Mouse (Mus musculus): ENCODE results near the gene Jag2. TPM values are rescaled to one million over a fixed set of nuclear protein-coding genes. Genes with fewer than 3 reads are reported as not detected.

Gene Jag2
- total RNA-seq, 2 experiments from 2014 or later, result 42.6 to 44.2 TPM

GRCm38 (mm10) chr12:112869783-112870204, 59.8 kb downstream of the Jag2 start:
- no peak for DNase-seq (ENCODE audit: low spot score in 2 of 2)

GRCm38 (mm10) chr12:112868178-112869087, 61.1 kb downstream of the Jag2 start, which contains the start of gene Gpr132:
TSS of gene Gpr132 (minus strand) at chr12:112868228.
- no peak for DNase-seq (ENCODE audit: low spot score in 2 of 2)

GRCm38 (mm10) chr12:112867106-112867674, 62.4 kb downstream of the Jag2 start:
- DNase-seq (ENCODE audit: low spot score in 2 of 2), result no peak

GRCm38 (mm10) chr12:112866467-112867080, 63.0 kb downstream of the Jag2 start:
- no peak for DNase-seq (ENCODE audit: low spot score in 2 of 2)

- no peak for DNase-seq (ENCODE audit: low spot score in 2 of 2)
Measured at GRCm38 (mm10) chr12:112864804-112865203, 64.8 kb downstream of the Jag2 start.

- no peak for DNase-seq (ENCODE audit: low spot score in 2 of 2)
Measured at GRCm38 (mm10) chr12:112861911-112862321, 67.7 kb downstream of the Jag2 start.

GRCm38 (mm10) chr12:112860765-112861164, 68.8 kb downstream of the Jag2 start:
- no peak for DNase-seq (ENCODE audit: low spot score in 2 of 2)

- no peak for DNase-seq (ENCODE audit: low spot score in 2 of 2)
Measured at GRCm38 (mm10) chr12:112859930-112860329, 69.6 kb downstream of the Jag2 start.

GRCm38 (mm10) chr12:112858581-112859336, 70.8 kb downstream of the Jag2 start:
- no peak for DNase-seq (ENCODE audit: low spot score in 2 of 2)

Small RNA genes lying within 50 kb of the gene (microRNA-seq; reads per million reads assigned to microRNA genes)
- gene Mir6941, result 0 to 1.6 reads per million in 2 experiments

Other genes starting within 250 kb of the Jag2 start
- 100 to 1,000 TPM; 192 to 208 TPM for gene Cep170b, start 209.3 kb downstream of the Jag2 start, total RNA-seq (2021)
- 10 to 100 TPM; 10.2 to 11.0 TPM for gene Pld4, start 169.1 kb downstream of the Jag2 start, total RNA-seq (2021)
- 1 to 10 TPM; 3.4 to 3.8 TPM for gene Ahnak2, start 127.1 kb downstream of the Jag2 start, total RNA-seq (2021)
- 10 to 100 TPM; 11.4 to 14.2 TPM for gene Clba1, start 120.8 kb downstream of the Jag2 start, total RNA-seq (2021)
- gene Cdca4, start 100.4 kb downstream of the Jag2 start, total RNA-seq (2021), result 10 to 100 TPM in 1 of 2 experiments, 1 to 10 TPM in 1; 7.4 to 10.0 TPM
- not detected for gene Gpr132, start 61.5 kb downstream of the Jag2 start, total RNA-seq (2021)
- gene Nudt14, start 12.3 kb upstream of the Jag2 start, total RNA-seq (2021), result 10 to 100 TPM; 12.8 to 14.6 TPM
- 10 to 100 TPM; 56.3 to 62.2 TPM for gene Btbd6, start 46.7 kb upstream of the Jag2 start, total RNA-seq (2021)
- gene Brf1, start 70.9 kb upstream of the Jag2 start, total RNA-seq (2021), result 10 to 100 TPM; 48.3 to 55.2 TPM
- 10 to 100 TPM; 88.3 to 90.3 TPM for gene Pacs2, start 84.7 kb upstream of the Jag2 start, total RNA-seq (2021)
- under 1 TPM; 0.32 to 0.91 TPM for gene Tex22, start 144.7 kb upstream of the Jag2 start, total RNA-seq (2021)
- 10 to 100 TPM; 69.6 to 75.6 TPM for gene Mta1, start 168.5 kb upstream of the Jag2 start, total RNA-seq (2021)
- 100 to 1,000 TPM in 1 of 2 experiments, 10 to 100 TPM in 1; 91.2 to 107 TPM for gene Crip2, start 210.5 kb upstream of the Jag2 start, total RNA-seq (2021)
- 10 to 100 TPM in 1 of 2 experiments, 1 to 10 TPM in 1; 9.5 to 10.3 TPM for gene Crip1, start 216.5 kb upstream of the Jag2 start, total RNA-seq (2021)
- gene Tedc1, start 226.6 kb upstream of the Jag2 start, total RNA-seq (2021), result under 1 TPM; 0.91 to 0.97 TPM

Data from layer of hippocampus, adult 18-20 months (tissue).